Mouse (Mus musculus): ENCODE results near the gene Cyth4.

Cyth4 gene

GRCm38 (mm10) chr15:78614536-78614935 lies 17.7 kb downstream of the Cyth4 start:
- no peak for DNase-seq (ENCODE audit: low spot score in 2 of 2)

- no peak for DNase-seq (ENCODE audit: low spot score in 2 of 2)
Observed at GRCm38 (mm10) chr15:78616973-78617372, 20.1 kb downstream of the Cyth4 start.

DNA sequence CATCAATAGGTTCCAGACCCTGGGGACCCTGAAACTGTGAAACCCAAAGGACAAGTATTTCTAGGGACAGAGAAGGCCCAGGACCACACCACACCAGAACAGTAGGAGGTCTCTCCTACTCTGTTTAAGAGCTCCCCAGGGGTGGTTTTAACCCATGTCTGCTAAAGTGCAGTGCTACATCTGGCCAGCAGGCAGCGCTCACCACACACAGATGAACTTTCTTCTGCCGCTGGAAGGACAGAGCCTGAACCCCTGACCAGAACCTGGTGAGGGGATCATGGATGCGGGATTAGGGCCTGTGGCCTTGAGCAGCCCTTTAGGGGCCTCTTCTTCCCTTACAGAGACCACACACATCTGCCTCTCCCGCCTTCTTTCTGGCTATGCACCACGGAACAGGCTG lies 26.6 kb downstream of the Cyth4 start:
- DNase-seq (ENCODE audit: low spot score in 2 of 2): peak; percentile 53 to 71

GRCm38 (mm10) chr15:78624431-78624950 lies 27.6 kb downstream of the Cyth4 start:
- DNase-seq (ENCODE audit: low spot score in 2 of 2): peak; percentile 51 to 80

DNA sequence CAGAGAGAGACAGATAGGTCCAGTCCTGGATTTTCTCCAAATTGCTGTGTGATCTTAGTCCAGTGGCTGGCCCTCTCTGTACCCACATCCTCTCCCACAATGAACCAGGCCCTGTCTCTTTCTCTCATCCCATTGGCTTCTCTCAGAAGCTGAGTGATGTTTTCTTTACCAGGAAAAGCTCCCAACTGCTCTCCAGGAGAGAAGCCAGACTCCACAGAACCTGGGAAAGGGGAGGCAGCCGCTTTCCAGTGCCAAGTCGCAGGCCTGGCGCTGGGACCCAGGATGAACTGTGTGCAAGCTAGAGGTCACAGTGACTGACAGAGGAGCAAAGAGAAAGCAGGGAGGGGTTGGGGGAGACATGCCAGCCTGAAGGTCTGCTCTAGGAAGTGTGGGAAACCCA lies 28.1 kb downstream of the Cyth4 start:
- no peak for DNase-seq (ENCODE audit: low spot score in 2 of 2)

DNA sequence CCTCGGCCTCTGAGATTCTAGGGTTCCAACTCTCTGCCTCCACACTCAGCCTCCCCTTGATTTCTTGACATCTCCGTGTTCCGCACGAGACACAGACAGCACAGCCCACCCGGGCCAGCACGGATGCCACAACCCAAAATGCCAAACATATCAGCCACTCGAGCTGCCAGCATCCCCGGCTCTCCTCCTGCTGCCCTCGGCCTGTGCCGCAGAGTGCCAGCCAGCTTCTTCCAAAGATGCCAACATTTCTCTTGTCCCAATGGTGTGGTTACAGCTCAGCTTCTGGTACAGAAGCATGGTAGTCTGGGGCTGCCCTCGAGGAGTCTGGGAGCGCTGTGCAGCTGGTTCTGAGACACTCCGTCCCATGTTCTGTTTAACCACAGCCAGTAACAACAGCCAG lies 29.4 kb downstream of the Cyth4 start:
- no peak for DNase-seq (ENCODE audit: low spot score in 2 of 2)

- DNase-seq (ENCODE audit: low spot score in 2 of 2): no peak
Observed at GRCm38 (mm10) chr15:78632387-78632786, 35.5 kb downstream of the Cyth4 start.

DNA sequence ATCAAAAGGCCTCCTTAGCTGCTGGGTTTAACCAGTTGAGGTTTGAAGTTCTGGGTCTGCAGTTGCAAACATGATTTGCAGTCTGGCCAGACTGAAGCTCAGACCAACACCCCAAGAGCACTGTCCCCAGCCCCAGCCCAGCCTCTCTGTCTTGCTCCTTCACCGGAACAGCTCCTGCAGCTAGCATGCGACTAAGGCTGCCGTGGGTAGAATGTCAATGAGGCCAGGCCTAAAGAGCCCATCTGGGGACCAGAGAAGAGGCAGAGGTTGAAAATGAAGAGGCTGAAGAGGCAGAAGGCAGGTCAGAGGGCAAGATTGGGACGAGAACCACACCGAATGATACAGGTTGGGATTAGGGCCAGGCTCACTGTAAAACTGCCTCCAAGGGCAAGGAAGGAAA lies 36.6 kb downstream of the Cyth4 start:
- DNase-seq (ENCODE audit: low spot score in 2 of 2): no peak

- no peak for DNase-seq (ENCODE audit: low spot score in 2 of 2)
Observed at GRCm38 (mm10) chr15:78634095-78634737, 37.4 kb downstream of the Cyth4 start.

DNA sequence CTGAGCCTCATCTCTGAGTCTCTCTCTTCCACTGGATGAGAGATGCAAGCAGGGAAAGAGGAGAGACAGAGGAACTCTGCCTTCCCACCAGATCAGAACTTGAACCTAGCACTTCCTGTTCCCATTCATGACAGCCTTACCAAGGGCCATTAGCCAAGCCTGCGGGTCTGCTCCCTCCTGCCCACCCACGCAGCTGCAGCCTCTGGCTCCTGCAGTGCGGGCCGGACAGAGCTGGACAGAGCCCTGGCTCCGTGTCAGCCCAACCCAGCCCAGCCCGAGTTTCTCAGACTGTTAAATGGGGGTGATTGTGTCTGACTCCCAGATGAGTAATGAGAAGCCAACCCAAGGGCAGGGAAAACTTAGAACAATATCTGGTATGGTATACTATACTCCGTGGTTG lies 38.4 kb downstream of the Cyth4 start:
- peak in 1 of 2 experiments; percentile 7 for DNase-seq (ENCODE audit: low spot score in 2 of 2)

- DNase-seq (ENCODE audit: low spot score in 2 of 2): no peak
Observed at GRCm38 (mm10) chr15:78643633-78644032, 46.8 kb downstream of the Cyth4 start.

DNA sequence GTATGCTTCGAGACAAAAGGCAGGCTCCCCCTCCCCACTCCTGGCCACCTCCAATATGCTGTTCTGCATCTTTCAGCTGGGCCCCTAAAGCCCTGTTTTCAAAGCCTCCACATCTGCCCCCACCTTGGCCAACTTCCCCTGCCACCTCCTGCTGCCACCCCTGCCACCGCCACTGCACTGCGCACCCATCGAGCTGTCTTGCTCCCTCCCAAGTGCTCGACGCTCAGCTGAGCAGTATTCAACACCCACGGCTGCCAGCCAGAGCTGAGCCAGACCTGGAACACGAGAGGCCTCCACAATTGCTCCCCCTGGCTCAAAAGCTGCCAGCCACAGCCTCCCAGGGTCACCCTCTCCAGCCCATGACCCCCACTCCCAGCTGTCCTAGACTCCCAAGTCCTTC lies 47.8 kb downstream of the Cyth4 start:
- DNase-seq (ENCODE audit: low spot score in 2 of 2): no peak

DNA sequence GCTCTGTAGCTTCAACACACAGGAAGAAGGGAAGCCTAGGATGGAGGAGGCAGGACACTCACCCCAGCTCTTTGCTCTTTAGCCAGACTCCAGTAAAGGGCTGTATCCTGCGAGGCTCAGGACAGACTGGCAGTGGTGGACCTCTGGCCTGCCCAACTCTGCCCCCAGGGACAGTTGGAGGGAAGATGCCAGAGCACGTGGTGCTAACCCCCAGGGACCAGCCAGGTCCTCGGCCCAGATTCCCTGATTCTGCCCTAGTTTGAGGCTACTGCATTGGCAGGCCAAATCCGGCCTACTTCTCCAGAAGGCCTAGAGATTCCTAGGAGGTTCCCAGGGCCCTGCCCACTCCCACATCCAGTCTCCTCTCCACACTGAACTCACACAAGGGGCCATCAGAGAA lies 50.9 kb downstream of the Cyth4 start:
- DNase-seq (ENCODE audit: low spot score in 2 of 2): peak in 1 of 2 experiments; percentile 64

DNA sequence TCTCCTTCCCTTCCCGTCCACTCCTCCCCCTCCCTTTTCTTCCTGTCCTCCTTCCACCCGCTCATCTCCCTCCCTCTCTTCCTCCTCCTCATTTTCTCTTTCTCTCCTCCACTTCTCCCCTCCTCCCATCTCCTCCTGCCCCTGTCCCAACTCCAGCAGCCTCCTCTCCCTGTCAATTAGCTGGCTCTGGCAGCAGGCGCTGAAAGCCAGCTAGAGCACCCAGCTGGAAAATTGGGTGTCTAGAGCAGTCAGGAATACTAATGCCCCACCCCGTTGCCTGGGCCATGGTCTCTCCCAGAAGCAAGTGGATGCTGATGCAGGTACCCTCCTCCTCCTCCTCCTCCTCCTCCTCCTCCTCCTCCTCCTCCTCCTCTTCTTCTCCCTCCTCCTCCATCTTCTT lies 54.3 kb downstream of the Cyth4 start:
- DNase-seq (ENCODE audit: low spot score in 2 of 2): no peak

- DNase-seq (ENCODE audit: low spot score in 2 of 2): no peak
Observed at GRCm38 (mm10) chr15:78664268-78664667, 67.4 kb downstream of the Cyth4 start.

- DNase-seq (ENCODE audit: low spot score in 2 of 2): no peak
Observed at GRCm38 (mm10) chr15:78669221-78669871, 72.5 kb downstream of the Cyth4 start.

GRCm38 (mm10) chr15:78670341-78670740 lies 73.5 kb downstream of the Cyth4 start:
- no peak for DNase-seq (ENCODE audit: low spot score in 2 of 2)

Data from urinary bladder, postnatal 36 days (tissue).